Mouse (Mus musculus): ENCODE data around the gene Etnk2. TPM values are rescaled to one million over a fixed set of nuclear protein-coding genes. Genes with fewer than 3 reads are reported as not detected.

Etnk2 gene
- polyA plus RNA-seq, 1 experiment from 2014 or later = 2.6 TPM

DNA sequence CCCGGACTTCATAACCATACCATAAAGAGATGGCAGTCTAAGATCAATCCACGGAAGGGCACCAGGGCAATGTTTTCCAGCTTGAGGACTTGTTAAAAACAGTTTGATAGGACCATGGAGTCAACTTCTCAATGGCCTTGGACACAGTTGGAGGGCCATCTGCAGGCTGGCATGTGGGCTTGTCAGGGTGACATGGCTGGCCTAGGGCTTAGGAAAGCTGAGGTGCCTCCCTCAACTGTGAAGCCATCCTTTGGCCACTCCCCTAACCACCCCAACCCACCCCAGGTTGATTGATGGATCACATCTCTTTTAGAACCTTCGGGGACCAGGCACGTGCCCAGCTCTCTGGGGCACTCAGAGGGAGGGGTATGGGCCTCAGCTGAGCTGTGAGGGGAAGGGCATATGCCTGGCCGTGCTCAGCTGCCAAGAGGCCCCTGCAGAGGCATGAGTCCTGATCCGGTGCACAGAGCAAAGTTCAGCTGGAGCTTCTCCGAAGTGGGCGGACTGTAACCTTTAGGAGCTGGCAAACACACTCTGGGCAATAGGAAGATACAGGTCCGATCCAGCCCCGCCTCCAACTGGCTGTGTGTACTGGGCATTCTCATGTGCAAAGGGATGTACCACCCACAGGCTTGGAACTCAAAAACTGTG is 12.4 kb downstream of the Etnk2 start:
- H3K4me3 ChIP-seq (replicated peaks) = no peak overlapping the region
- no peaks in the 10 kb centered on the region for H3K36me3 ChIP-seq (replicated peaks)
- ATAC-seq (ENCODE audit: low FRiP score) = no peak
- WGBS = 75% methylated on average over 10 of the region's 10 CpGs
- no peak overlapping the region for H3K27ac ChIP-seq
- H3K9me3 ChIP-seq = no peaks in the 10 kb centered on the region
- no peak overlapping the region for H3K4me2 ChIP-seq
- peaks cover 6% of the 10 kb centered on the region; the same call in 1 of the 2 replicates for H3K27me3 ChIP-seq
- peaks cover 12% of the 10 kb centered on the region for H3K4me1 ChIP-seq
- H3K9ac ChIP-seq = no peak overlapping the region

DNA sequence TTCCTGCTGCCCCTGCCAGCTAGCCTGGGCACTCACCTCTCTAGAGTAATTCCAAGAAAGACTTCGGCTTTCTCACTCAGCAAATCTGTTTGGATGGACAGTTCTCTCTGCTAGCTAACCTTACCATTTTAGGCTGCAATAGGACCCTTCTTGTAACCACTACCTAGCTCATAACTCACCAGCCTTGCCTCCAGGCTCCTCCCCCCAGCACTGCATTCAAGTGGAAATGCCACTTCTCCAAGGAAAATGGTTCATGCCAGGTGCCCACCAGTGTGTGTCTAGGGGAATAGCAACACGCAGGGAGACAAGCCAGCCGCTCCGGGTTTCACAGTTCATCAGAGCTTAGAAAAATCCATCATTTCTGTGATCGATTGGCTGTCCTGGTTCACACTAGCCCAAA is 14.2 kb downstream of the Etnk2 start:
- ATAC-seq (ENCODE audit: low FRiP score) = no peak
- Histone ChIP-seq H3K27ac (no peak overlapping the region), H3K4me1 (peaks cover 11% of the 10 kb centered on the region), H3K4me3 (replicated peaks) (no peak overlapping the region), H3K36me3 (replicated peaks) (no peaks in the 10 kb centered on the region), H3K27me3 (no peaks in the 10 kb centered on the region), H3K9ac (no peak overlapping the region), H3K9me3 (no peaks in the 10 kb centered on the region), H3K4me2 (no peak overlapping the region)
- WGBS = 89% methylated on average over 5 of the region's 5 CpGs

DNA sequence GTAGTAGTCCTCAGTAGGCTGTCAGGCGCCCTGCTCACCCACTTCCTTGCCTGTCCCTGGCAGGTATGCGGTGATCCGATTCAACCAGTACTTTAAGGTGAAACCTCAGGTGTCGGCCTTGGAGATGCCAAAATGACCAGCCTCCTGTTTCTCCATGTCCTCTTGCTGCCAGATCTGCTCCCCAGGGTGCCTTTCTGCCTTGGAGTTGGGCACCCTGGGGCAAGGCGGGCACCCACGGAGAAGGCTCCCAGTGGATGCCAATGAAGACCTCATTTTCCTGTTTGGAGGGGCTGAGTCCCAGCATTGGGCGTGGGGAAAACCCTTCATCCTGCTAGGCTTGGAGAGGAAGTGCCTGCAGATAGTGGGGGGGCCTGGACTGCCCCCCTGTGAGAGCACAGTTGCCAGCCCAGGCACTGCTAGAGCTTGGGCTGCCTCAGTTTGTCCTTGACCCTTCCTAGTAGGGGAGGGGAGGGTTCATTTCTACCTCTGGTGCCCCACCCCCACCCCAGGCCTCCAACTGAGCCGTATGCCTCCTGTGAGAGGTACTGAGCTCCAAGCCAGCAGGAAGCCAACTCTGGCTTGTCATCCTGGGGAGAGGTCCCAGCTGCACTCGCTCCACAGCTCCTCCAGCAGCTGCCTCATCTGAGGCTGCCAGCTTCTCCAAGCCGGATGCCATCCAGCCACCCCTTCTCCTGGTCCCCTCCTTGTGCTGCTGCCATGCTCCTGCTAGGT is 16.0 kb downstream of the Etnk2 start:
- no peak overlapping the region for H3K4me2 ChIP-seq
- H3K27ac ChIP-seq = no peak overlapping the region
- H3K9ac ChIP-seq = no peak overlapping the region
- H3K4me1 ChIP-seq = peaks cover 5% of the 10 kb centered on the region; the same call in 1 of the 2 replicates
- no peaks in the 10 kb centered on the region for H3K27me3 ChIP-seq
- no peak overlapping the region for H3K4me3 ChIP-seq (replicated peaks)
- no peaks in the 10 kb centered on the region for H3K9me3 ChIP-seq
- ATAC-seq (ENCODE audit: low FRiP score) = no peak
- H3K36me3 ChIP-seq (replicated peaks) = peaks cover 11% of the 10 kb centered on the region
- 64% methylated on average over 10 of the region's 10 CpGs for WGBS

DNA sequence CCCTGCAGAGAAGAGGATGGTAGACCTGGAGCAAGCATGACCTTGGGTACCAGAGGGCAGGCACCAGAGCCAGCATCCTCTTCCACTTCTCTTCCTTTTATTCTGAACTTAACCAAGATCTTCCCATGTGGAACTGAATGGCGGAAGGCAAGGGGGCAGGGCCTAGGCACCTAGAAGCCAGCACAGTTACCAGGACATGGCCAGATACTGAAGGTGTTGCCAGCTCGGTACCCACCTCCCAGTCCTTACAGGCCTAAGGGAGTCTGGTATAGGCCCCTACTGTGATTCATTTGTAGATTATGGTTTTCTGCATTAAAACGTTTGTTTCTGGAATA is 16.6 kb downstream of the Etnk2 start:
- Histone ChIP-seq H3K36me3 (replicated peaks) (peaks cover 14% of the 10 kb centered on the region), H3K4me2 (no peak overlapping the region), H3K4me3 (replicated peaks) (no peak overlapping the region), H3K9ac (no peak overlapping the region), H3K27ac (no peak overlapping the region), H3K27me3 (no peaks in the 10 kb centered on the region), H3K4me1 (peaks cover 5% of the 10 kb centered on the region; the same call in 1 of the 2 replicates), H3K9me3 (no peaks in the 10 kb centered on the region)
- ATAC-seq (ENCODE audit: low FRiP score) = no peak
- WGBS = 77% methylated on average over 3 of the region's 3 CpGs

DNA sequence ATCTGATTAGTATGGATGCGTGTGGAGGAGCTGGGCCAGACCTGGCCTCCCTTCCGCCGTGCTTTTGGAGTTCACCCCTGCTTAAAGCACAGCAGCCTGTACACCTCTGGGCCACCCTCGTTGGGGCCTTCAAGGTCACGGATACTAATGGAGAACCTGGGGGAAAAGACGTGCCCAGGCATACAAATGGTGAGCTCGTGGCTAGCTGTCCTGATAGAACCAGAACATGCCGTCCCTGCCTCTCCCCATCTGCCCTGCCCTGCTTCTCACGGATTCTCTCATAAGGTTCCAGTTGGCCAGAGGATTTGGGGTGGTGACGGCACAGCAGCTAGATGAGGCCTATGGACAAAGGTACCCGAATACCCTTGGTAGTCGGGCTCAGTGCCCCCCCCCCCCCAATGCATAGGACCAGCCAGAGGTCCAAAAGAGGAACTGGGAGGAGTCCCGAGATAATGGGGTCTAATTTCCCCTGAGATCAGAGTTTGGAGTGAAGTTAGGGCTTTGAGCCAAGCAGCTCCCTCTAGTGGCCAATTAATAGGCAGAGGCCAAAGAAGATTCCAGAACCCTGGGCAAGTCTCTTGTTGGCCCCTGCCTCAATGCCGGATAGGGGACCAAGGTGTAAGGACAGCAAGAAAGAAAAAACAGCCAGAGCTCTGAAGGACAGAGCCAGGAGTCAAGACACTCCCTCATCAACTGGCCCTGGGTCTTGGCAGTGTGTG is 17.1 kb downstream of the Etnk2 start:
- no peak overlapping the region for H3K9ac ChIP-seq
- H3K27ac ChIP-seq = no peak overlapping the region
- no peak overlapping the region for H3K4me3 ChIP-seq (replicated peaks)
- peaks cover 8% of the 10 kb centered on the region for H3K4me1 ChIP-seq
- ATAC-seq (ENCODE audit: low FRiP score) = no peak
- H3K9me3 ChIP-seq = no peaks in the 10 kb centered on the region
- no peak overlapping the region for H3K4me2 ChIP-seq
- H3K27me3 ChIP-seq = no peaks in the 10 kb centered on the region
- 75% methylated on average over 14 of the region's 14 CpGs for WGBS
- H3K36me3 ChIP-seq (replicated peaks) = peaks cover 20% of the 10 kb centered on the region

DNA sequence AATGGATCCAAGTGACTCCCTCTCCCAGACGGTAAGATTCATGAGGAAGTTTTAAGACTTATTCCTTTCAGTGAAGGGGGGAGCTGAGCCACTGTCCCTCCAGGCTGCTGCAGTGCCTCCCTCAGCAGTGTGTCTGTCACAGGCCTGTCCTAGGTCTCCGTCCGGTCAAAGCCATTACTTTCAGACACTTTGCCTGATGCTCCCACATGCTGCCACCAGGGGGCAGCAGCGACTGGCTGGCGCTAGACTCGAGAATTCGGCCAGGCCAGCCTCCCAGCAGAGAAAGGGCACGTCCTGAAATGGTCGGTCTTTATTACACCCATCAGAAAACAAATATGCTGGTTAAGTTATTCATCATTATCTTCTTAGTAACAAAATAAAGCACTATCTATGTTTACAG is 18.6 kb downstream of the Etnk2 start:
- Histone ChIP-seq H3K4me3 (replicated peaks) (no peak overlapping the region), H3K9me3 (no peaks in the 10 kb centered on the region), H3K4me1 (peaks cover 22% of the 10 kb centered on the region), H3K4me2 (no peak overlapping the region), H3K27me3 (0 out of 2 replicates have a peak, but pooled peaks cover 3% of the 10 kb centered on the region), H3K36me3 (replicated peaks) (peaks cover 20% of the 10 kb centered on the region), H3K27ac (no peak overlapping the region), H3K9ac (no peak overlapping the region)
- WGBS = 10% methylated on average over 9 of the region's 9 CpGs
- ATAC-seq (ENCODE audit: low FRiP score) = peak; percentile 37; the same call in 1 of the 2 replicates

DNA sequence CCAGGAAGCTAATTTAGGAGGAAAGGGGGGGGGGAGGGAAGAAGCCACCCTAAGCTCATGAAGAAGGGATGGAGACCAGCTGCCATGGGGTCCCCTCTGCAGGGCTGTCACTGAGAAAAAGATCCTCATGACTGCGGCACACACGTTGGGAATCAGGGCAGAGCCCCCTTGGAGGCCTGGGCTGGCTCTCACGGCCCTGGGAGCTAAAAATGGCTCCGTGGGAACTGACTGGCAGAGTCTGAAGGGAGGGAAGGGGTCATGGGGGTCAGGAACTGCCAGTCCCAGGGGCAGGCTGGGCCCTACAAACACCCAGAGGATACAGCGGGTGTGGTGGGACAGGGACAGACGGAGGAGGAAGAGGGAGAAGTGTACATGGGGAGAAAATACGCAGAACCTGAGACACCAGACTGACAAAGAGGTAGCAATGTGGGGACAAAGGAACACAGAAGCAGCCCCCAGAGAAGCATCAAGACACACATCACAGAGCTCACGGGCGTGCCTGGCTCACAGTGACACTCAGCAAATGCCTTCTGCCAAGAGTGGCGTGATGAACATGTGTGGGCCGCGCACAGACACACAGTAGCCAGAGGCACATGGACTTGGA is 19.3 kb downstream of the Etnk2 start:
- Histone ChIP-seq H3K27me3 (0 out of 2 replicates have a peak, but pooled peaks cover 5% of the 10 kb centered on the region), H3K27ac (peak overlapping the region; percentile 51; the same call in 1 of the 2 replicates), H3K9ac (0 out of 2 replicates have a peak overlapping the region, but pooled peaks have one; percentile 13), H3K4me1 (peaks cover 22% of the 10 kb centered on the region), H3K4me3 (replicated peaks) (no peak overlapping the region), H3K9me3 (no peaks in the 10 kb centered on the region), H3K36me3 (replicated peaks) (peaks cover 20% of the 10 kb centered on the region), H3K4me2 (no peak overlapping the region)
- no peak for ATAC-seq (ENCODE audit: low FRiP score)
- WGBS = 66% methylated on average over 12 of the region's 12 CpGs

DNA sequence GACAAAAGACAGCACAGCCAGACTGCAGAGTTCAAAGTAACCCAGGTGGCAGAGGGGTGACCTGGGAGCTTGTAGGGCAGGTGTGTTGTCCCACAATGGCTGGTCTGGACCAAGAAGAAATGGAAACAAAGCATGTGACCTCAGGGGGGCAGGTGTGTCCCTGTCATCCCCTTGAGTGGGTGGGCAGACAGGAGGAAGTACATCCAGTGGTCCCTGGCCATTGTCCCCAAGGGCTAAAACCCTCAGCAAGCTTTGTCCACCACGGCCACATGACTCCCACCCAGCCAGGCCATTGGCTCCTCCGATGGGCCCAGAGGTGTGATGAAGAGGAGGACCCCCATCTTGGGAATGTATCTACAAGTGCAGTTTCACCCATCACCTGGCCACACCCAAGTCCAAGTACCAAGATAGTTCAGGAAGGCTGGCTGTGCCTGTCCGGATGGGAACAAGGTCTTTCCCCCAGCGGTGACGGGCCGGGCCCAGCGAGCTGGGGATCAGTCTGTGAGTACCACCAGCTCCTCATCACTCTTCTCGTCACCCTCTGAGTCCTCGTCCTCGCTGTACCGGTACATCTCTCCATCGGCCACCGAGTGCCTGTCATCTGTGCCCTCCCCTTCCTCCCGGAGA is 19.9 kb downstream of the Etnk2 start:
- Histone ChIP-seq H3K4me1 (peaks cover 26% of the 10 kb centered on the region), H3K4me2 (no peak overlapping the region), H3K4me3 (replicated peaks) (no peak overlapping the region), H3K27me3 (0 out of 2 replicates have a peak, but pooled peaks cover 8% of the 10 kb centered on the region), H3K36me3 (replicated peaks) (peaks cover 23% of the 10 kb centered on the region), H3K27ac (no peak overlapping the region), H3K9me3 (no peaks in the 10 kb centered on the region), H3K9ac (no peak overlapping the region)
- ATAC-seq (ENCODE audit: low FRiP score) = no peak
- WGBS = 91% methylated on average over 14 of the region's 14 CpGs

DNA sequence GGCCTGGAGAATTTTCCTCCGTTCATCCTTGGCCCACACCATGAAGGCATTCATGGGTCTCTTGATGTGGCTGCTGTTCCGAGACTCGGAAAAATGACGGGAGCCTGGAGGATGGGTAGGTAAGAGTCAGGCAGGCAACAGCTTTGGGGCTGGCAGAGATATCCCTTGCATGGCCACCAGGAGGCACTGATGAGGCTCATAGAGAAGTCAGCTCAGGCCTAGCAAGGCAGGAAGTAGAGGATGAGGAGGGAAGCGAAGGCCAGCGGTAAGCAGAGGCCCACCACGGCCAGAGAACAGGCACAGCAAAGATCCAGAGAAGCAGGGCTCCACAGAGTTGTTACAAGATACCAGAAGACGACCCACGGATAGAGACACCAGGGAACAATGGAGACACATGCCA is 22.1 kb downstream of the Etnk2 start:
- Histone ChIP-seq H3K4me1 (peaks cover 28% of the 10 kb centered on the region), H3K4me3 (replicated peaks) (no peak overlapping the region), H3K36me3 (replicated peaks) (peaks cover 43% of the 10 kb centered on the region), H3K27ac (no peak overlapping the region), H3K9ac (0 out of 2 replicates have a peak overlapping the region, but pooled peaks have one; percentile 34), H3K4me2 (peak overlapping the region; percentile 25), H3K9me3 (no peaks in the 10 kb centered on the region), H3K27me3 (peaks cover 13% of the 10 kb centered on the region; the same call in 1 of the 2 replicates)
- 31% methylated on average over 9 of the region's 9 CpGs for WGBS
- ATAC-seq (ENCODE audit: low FRiP score) = peak; percentile 33

DNA sequence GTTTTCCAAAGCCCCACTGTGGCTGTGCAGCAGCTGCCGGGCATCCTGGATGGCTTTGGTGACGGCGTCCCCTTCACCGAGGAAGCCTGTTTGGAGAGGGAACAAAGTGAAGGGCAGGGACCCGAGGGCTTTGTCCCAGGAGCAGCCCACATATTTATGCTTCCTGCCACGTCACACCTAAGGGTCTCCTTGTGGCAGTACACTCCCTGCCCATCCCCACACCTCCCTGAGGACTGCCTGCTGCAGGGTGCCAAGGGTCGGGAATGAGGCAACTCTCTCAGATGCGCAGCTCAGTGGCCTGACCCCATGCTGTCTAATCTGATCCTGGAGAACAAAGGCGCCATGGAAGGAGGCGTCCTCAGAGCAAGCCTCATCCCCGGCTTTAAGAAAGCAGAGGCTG is 22.8 kb downstream of the Etnk2 start:
- no peak overlapping the region for H3K27ac ChIP-seq
- H3K4me2 ChIP-seq = peak overlapping the region; percentile 25; the same call in 1 of the 2 replicates
- 29% methylated on average over 11 of the region's 11 CpGs for WGBS
- H3K36me3 ChIP-seq (replicated peaks) = peaks cover 50% of the 10 kb centered on the region
- peak overlapping the region; percentile 34; the same call in 1 of the 2 replicates for H3K9ac ChIP-seq
- ATAC-seq (ENCODE audit: low FRiP score) = no peak
- H3K4me1 ChIP-seq = peaks cover 28% of the 10 kb centered on the region
- peaks cover 13% of the 10 kb centered on the region; the same call in 1 of the 2 replicates for H3K27me3 ChIP-seq
- H3K4me3 ChIP-seq (replicated peaks) = no peak overlapping the region
- no peaks in the 10 kb centered on the region for H3K9me3 ChIP-seq

DNA sequence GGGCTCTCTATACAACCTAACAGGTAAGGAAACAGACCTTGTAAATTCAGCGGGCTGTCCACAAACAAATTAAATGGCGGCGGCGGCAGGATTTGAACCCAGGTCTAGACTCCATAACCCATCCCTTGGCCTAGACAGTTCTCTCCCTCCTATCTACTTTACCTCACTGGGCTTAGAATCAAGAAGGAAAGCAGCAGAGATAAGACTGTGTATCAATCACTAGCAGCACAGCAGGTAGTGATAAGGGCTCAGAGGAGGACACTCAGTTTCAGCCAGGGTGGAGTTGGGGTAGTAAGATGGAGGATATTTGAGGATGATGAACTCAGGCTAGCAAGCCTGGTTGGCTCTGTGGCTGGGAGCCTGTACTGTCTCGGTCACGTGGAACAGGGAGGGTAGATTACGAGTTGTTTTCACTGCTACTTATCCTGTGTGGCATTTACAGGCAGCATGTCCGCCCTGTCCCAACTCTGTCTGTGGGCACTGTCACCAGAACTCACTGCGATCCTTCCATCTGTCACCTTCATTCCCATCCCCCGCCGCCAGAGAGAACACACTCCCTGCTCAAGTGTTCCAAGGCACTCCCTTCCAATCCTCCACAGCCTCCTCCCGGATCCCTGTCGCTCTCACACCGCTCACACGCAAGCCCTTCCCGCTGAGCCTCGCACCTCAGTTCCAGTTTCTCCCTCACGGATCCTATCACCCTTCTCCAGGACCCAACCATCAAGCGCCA is 24.3 kb downstream of the Etnk2 start:
- H3K36me3 ChIP-seq (replicated peaks) = peaks cover 64% of the 10 kb centered on the region
- no peak for ATAC-seq (ENCODE audit: low FRiP score)
- WGBS = 65% methylated on average over 19 of the region's 19 CpGs

More for the DNA sequence above, 24.3 kb downstream of the Etnk2 start:
- Histone ChIP-seq H3K4me2 (no peak overlapping the region), H3K9ac (no peak overlapping the region), H3K4me1 (peaks cover 22% of the 10 kb centered on the region), H3K9me3 (peaks cover 3% of the 10 kb centered on the region; the same call in 1 of the 2 replicates), H3K27ac (no peak overlapping the region), H3K4me3 (replicated peaks) (no peak overlapping the region), H3K27me3 (peaks cover 15% of the 10 kb centered on the region; the same call in 1 of the 2 replicates)
